Mouse (Mus musculus): ENCODE results near the gene Slc35e3. TPM values are rescaled to one million over a fixed set of nuclear protein-coding genes. Genes with fewer than 3 reads are reported as not detected.

Gene Slc35e3
- polyA plus RNA-seq, 1 experiment from 2014 or later: 37.3 TPM

- H3K4me2 ChIP-seq (replicated peaks): no peak overlapping the region
- H3K27ac ChIP-seq (replicated peaks): no peak overlapping the region
- ATAC-seq (ENCODE audit: low FRiP score, low read depth): no peak
- H3K27me3 ChIP-seq: no peaks in the 10 kb centered on the region
- H3K4me1 ChIP-seq: no peaks in the 10 kb centered on the region
- 100% methylated on average over 1 of the region's 1 CpGs for WGBS
- H3K36me3 ChIP-seq: peaks cover 88% of the 10 kb centered on the region
- no peak overlapping the region for H3K4me3 ChIP-seq
- H3K9ac ChIP-seq (replicated peaks): no peak overlapping the region
- no peaks in the 10 kb centered on the region for H3K9me3 ChIP-seq
Measured at GRCm38 (mm10) chr10:117774817-117775120, 28.6 kb upstream of the Slc35e3 start.

- no peaks in the 10 kb centered on the region for H3K9me3 ChIP-seq
- H3K4me1 ChIP-seq: no peaks in the 10 kb centered on the region
- peaks cover 89% of the 10 kb centered on the region for H3K36me3 ChIP-seq
- no peak overlapping the region for H3K4me2 ChIP-seq (replicated peaks)
- H3K9ac ChIP-seq (replicated peaks): no peak overlapping the region
- H3K27me3 ChIP-seq: no peaks in the 10 kb centered on the region
- WGBS: 95% methylated on average over 22 of the region's 22 CpGs
- no peak for ATAC-seq (ENCODE audit: low FRiP score, low read depth)
- no peak overlapping the region for H3K4me3 ChIP-seq
- H3K27ac ChIP-seq (replicated peaks): no peak overlapping the region
Measured at GRCm38 (mm10) chr10:117774011-117774816, 28.0 kb upstream of the Slc35e3 start.

GRCm38 (mm10) chr10:117773106-117773720, 27.0 kb upstream of the Slc35e3 start:
- H3K4me2 ChIP-seq (replicated peaks): no peak overlapping the region
- H3K9me3 ChIP-seq: no peaks in the 10 kb centered on the region
- H3K27ac ChIP-seq (replicated peaks): no peak overlapping the region
- 96% methylated on average over 7 of the region's 7 CpGs for WGBS
- H3K27me3 ChIP-seq: no peaks in the 10 kb centered on the region
- ATAC-seq (ENCODE audit: low FRiP score, low read depth): no peak
- no peaks in the 10 kb centered on the region for H3K4me1 ChIP-seq
- peaks cover 82% of the 10 kb centered on the region for H3K36me3 ChIP-seq
- H3K4me3 ChIP-seq: no peak overlapping the region
- H3K9ac ChIP-seq (replicated peaks): no peak overlapping the region

GRCm38 (mm10) chr10:117772364-117773105, 26.4 kb upstream of the Slc35e3 start:
- H3K9me3 ChIP-seq: no peaks in the 10 kb centered on the region
- H3K4me2 ChIP-seq (replicated peaks): no peak overlapping the region
- peaks cover 83% of the 10 kb centered on the region for H3K36me3 ChIP-seq
- WGBS: 92% methylated on average over 17 of the region's 17 CpGs
- no peak overlapping the region for H3K9ac ChIP-seq (replicated peaks)
- no peak overlapping the region for H3K4me3 ChIP-seq
- no peak for ATAC-seq (ENCODE audit: low FRiP score, low read depth)
- H3K4me1 ChIP-seq: no peaks in the 10 kb centered on the region
- H3K27me3 ChIP-seq: no peaks in the 10 kb centered on the region
- no peak overlapping the region for H3K27ac ChIP-seq (replicated peaks)

GRCm38 (mm10) chr10:117771131-117771510, 25.0 kb upstream of the Slc35e3 start:
- Histone ChIP-seq H3K9me3 (no peaks in the 10 kb centered on the region), H3K27me3 (no peaks in the 10 kb centered on the region), H3K27ac (replicated peaks) (no peak overlapping the region), H3K36me3 (peaks cover 80% of the 10 kb centered on the region), H3K9ac (replicated peaks) (no peak overlapping the region), H3K4me3 (no peak overlapping the region), H3K4me1 (no peaks in the 10 kb centered on the region), H3K4me2 (replicated peaks) (no peak overlapping the region)
- ATAC-seq (ENCODE audit: low FRiP score, low read depth): no peak
- WGBS: 96% methylated on average over 10 of the region's 10 CpGs

- Histone ChIP-seq H3K27ac (replicated peaks) (no peak overlapping the region), H3K4me2 (replicated peaks) (no peak overlapping the region), H3K4me3 (no peak overlapping the region), H3K9me3 (no peaks in the 10 kb centered on the region), H3K27me3 (no peaks in the 10 kb centered on the region), H3K4me1 (no peaks in the 10 kb centered on the region), H3K9ac (replicated peaks) (no peak overlapping the region), H3K36me3 (peaks cover 80% of the 10 kb centered on the region)
- 94% methylated on average over 18 of the region's 18 CpGs for WGBS
- ATAC-seq (ENCODE audit: low FRiP score, low read depth): no peak
Measured at GRCm38 (mm10) chr10:117770286-117771130, 24.3 kb upstream of the Slc35e3 start.

- Histone ChIP-seq H3K36me3 (peaks cover 80% of the 10 kb centered on the region), H3K9me3 (no peaks in the 10 kb centered on the region), H3K9ac (replicated peaks) (no peak overlapping the region), H3K4me1 (no peaks in the 10 kb centered on the region), H3K27me3 (no peaks in the 10 kb centered on the region), H3K4me3 (no peak overlapping the region), H3K27ac (replicated peaks) (no peak overlapping the region), H3K4me2 (replicated peaks) (no peak overlapping the region)
- 93% methylated on average over 9 of the region's 9 CpGs for WGBS
- ATAC-seq (ENCODE audit: low FRiP score, low read depth): no peak
Measured at GRCm38 (mm10) chr10:117769541-117770285, 23.5 kb upstream of the Slc35e3 start.

DNA sequence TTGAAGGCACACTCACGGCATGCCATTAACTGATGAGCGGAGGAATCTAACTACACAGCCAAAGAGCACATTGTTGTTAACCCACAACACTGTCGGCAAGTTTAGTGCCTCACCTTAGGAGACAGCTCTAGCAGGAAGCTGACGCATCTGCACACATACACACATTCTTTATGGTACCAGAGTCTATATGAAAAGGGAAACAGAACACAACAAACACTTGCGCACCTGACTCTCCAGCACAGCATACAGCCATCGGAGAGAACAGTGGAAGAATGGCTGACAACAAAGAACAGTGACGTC, 21.9 kb upstream of the Slc35e3 start:
- no peak for ATAC-seq (ENCODE audit: low FRiP score, low read depth)
- H3K4me3 ChIP-seq: no peak overlapping the region
- no peaks in the 10 kb centered on the region for H3K9me3 ChIP-seq
- H3K27ac ChIP-seq (replicated peaks): no peak overlapping the region
- no peak overlapping the region for H3K4me2 ChIP-seq (replicated peaks)
- H3K36me3 ChIP-seq: peaks cover 80% of the 10 kb centered on the region
- H3K9ac ChIP-seq (replicated peaks): no peak overlapping the region
- H3K27me3 ChIP-seq: no peaks in the 10 kb centered on the region
- no peaks in the 10 kb centered on the region for H3K4me1 ChIP-seq
- WGBS: 89% methylated on average over 7 of the region's 7 CpGs

DNA sequence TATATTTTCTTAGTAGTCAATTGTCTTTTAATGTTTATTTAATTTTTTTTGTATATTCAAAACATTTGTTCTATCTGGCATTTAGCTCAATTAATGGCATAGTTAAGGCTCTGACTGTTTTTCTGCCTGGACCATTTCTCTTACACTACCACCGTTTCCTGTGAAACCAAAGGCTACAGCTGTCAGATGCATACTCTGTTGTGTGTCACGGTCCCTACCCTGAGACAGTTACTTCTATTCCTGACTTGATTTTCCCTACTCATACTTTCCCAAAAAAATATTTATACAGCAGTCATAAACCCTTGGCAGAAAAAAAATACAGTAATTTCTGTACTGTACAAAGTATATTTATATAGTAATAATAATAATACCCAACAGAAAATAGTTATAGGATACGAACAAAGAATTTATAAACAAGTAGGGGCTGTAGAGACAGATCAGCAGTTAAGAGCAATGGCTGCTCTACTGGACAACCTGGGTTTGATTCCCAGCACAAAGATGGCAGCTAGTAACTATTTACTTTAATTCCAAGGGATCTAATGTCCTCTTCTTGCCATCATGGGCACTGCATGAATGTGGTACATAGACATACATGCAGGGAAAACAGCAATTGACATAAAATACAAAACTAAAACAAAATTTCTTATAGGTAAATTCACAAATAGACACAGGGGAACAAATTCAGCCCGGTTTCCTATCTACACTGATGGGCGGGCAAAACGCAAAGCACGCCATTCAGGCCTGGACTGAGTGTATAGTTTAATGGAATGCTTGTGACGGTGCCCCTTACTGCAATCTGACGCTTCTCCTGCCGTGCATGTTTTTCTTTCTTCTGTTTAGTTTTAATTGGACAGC, 21.3 kb upstream of the Slc35e3 start:
- peaks cover 80% of the 10 kb centered on the region for H3K36me3 ChIP-seq
- H3K4me3 ChIP-seq: no peak overlapping the region

GRCm38 (mm10) chr10:117766896-117767160, 20.7 kb upstream of the Slc35e3 start:
- no peak overlapping the region for H3K27ac ChIP-seq (replicated peaks)
- ATAC-seq (ENCODE audit: low FRiP score, low read depth): no peak
- no peak overlapping the region for H3K9ac ChIP-seq (replicated peaks)
- 96% methylated on average over 5 of the region's 5 CpGs for WGBS
- no peak overlapping the region for H3K4me3 ChIP-seq
- no peak overlapping the region for H3K4me2 ChIP-seq (replicated peaks)
- no peaks in the 10 kb centered on the region for H3K27me3 ChIP-seq
- H3K9me3 ChIP-seq: no peaks in the 10 kb centered on the region
- peaks cover 83% of the 10 kb centered on the region for H3K36me3 ChIP-seq
- no peaks in the 10 kb centered on the region for H3K4me1 ChIP-seq

More for the DNA sequence above, 21.3 kb upstream of the Slc35e3 start:
- Histone ChIP-seq H3K4me2 (replicated peaks) (no peak overlapping the region), H3K9me3 (no peaks in the 10 kb centered on the region), H3K27me3 (no peaks in the 10 kb centered on the region), H3K4me1 (no peaks in the 10 kb centered on the region), H3K9ac (replicated peaks) (no peak overlapping the region), H3K27ac (replicated peaks) (no peak overlapping the region)
- no peak for ATAC-seq (ENCODE audit: low FRiP score, low read depth)
- WGBS: 94% methylated on average over 10 of the region's 10 CpGs
